Mouse (Mus musculus): ENCODE results near the gene Bhlhb9. TPM values are rescaled to one million over a fixed set of nuclear protein-coding genes. Genes with fewer than 3 reads are reported as not detected.
"Not testable (repeated sequence)": the region's sequence is repeated elsewhere in the genome, so short reads cannot be mapped to it uniquely, and the experiment has no call there.

Gene Bhlhb9
- total RNA-seq, 2 experiments from 2014 or later: 2.3 to 3.1 TPM

- intact Hi-C loops (cut with DNase I): no loop called here
- TF ChIP-seq CTCF (IDR thresholded peaks at IDR 0.05): no peak
- H3K27ac ChIP-seq: no peak overlapping the region
- no peak overlapping the region for H3K4me3 ChIP-seq
- no peak for DNase-seq
Observed at GRCm38 (mm10) chrX:135837896-135838295, 40.5 kb downstream of the Bhlhb9 start.

- peak within 1 kb of the TSS; percentile 59 for H3K4me3 ChIP-seq
- intact Hi-C loops (cut with DNase I): not testable (repeated sequence)
- DNase-seq: peak; percentile 16
Observed at GRCm38 (mm10) chrX:135838521-135839360, 41.3 kb downstream of the Bhlhb9 start, which contains the start of gene Gprasp2. Gene Gprasp2, plus strand, starts transcription at chrX:135839034.

DNA sequence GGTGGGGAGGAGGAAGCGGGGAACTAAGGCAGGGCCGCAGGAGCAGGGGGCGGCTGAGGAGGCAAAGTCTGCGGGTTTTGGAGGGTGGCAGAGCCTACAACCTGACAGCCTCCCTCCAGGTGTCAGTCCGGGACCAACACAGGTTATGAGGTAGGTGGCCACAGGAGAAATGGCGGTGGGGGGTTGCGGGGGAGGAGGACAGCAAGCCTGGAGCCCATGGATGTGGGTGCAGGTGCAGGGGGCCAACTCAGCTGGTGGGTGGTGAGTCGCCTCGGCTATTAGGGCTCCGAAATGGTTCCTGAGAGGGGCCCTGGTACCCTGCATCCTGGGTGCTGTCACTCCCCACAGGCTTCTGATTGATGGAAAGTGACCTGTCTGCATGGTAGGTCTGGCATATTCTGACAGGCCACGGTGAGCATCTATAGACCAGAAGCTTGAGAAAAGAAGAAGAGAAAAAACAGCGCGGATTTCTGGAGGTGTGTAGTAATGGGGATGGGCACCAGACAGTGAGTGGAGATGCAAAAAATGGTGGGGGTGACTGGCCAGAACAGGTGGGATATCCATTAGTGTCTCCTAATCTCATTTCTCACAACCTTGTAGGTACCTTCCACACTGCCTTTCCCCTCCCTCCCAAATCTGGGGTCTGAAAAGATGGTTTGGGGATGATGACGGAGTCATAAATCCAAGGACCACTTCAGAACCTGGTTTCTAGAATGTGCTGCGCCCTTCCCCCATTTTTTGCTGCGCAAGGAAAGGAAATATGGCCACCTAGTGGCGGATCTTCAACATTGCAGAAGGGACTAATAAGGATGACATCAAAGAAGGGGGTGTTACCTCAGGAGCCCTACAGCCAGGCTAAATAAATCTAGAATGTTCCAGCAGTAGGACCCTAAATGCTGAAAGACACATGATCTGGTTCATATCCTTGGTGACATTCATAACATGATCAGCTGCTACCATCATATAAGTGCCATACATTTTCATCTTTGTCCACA is 42.3 kb downstream of the Bhlhb9 start:
- TF ChIP-seq CTCF (IDR thresholded peaks at IDR 0.05): peak; percentile 47
- peak; percentile 15 for DNase-seq
- intact Hi-C loops (cut with DNase I); H3K27ac ChIP-seq: not testable (repeated sequence)
- peak overlapping the region; percentile 59 for H3K4me3 ChIP-seq

More at GRCm38 (mm10) chrX:135838521-135839360, 41.3 kb downstream of the Bhlhb9 start, which contains the start of gene Gprasp2:
- not testable (repeated sequence) for H3K27ac ChIP-seq

- intact Hi-C loops (cut with DNase I); H3K4me3 ChIP-seq; DNase-seq; H3K27ac ChIP-seq: not testable (repeated sequence)
Observed at GRCm38 (mm10) chrX:135866806-135867205, 69.4 kb downstream of the Bhlhb9 start.

GRCm38 (mm10) chrX:135876679-135877078 is 79.3 kb downstream of the Bhlhb9 start:
- Histone ChIP-seq H3K27ac (no peak overlapping the region), H3K4me3 (no peak overlapping the region)
- no peak for DNase-seq
- intact Hi-C loops (cut with DNase I): no loop called here
- no peak for TF ChIP-seq CTCF (IDR thresholded peaks at IDR 0.05)

- intact Hi-C loops (cut with DNase I): no loop called here
- H3K27ac ChIP-seq: no peak overlapping the region
- H3K4me3 ChIP-seq: no peak overlapping the region
- DNase-seq: no peak
- no peak for TF ChIP-seq CTCF (IDR thresholded peaks at IDR 0.05)
Observed at GRCm38 (mm10) chrX:135879626-135880025, 82.2 kb downstream of the Bhlhb9 start.

DNA sequence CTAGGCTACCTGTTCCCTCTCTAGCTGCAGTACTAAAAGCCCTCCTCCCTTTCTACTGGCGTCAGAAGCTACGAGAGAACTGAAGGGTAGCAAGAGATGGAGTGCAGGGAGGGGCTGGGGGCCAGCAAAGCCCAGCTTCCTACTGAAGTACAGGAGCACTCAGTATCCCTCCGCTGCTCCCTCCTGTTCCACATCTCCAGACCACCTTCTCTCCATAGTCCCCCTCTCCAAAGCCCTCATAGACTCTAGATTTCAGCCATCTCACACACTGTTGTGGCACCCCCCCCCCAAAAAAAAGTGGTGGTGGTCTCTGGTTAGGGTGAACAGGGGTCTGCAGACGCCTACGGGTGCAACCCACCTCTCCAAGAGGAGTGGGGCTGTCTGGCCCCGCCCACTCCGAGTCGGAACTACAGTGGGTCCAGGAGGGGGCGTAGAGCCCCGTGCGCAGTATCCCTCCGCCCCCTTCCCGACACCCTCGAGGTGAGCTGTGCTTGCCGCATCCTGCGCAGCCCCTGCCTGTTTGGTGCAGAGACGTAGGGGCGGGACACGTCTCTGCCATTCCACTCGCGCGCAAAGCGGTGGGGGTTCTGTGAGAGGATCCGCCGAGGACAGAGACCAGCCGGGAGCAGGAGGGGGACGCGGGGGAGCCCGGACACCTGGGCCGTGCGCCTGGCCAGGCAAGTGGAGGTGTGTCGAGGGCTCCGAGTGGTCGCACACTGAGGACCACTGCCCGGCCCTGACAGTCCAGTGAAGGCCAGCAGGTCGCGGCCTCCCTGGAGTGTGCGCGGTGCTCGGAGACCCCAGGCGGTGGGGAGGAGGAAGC is 88.2 kb downstream of the Bhlhb9 start:
- Histone ChIP-seq H3K27ac (peak overlapping the region; percentile 71), H3K4me3 (peak overlapping the region; percentile 78)
- DNase-seq: peak; percentile 52
- peak; percentile 5; the same call in 1 of the 2 replicates for TF ChIP-seq CTCF (IDR thresholded peaks at IDR 0.05)
- intact Hi-C loops (cut with DNase I): no loop called here

DNA sequence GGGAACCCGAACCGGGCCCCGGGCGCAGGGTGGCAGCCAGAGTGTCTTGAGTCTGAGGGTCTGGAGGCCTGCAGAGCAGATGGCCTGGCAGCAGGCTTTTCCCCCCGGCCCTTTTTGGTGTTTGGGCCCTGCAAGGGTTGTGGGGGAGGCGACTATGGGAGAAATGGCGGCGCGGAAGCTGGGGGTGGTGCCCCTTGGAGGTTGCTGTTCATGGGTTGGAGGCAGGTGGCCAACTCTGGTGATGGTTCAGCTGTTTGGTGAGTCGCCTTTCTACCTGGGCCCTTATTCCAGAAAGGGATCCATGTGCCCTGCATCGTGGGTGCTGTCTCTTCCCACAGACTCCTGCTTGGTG is 88.8 kb downstream of the Bhlhb9 start:
- peak overlapping the region; percentile 71 for H3K27ac ChIP-seq
- no peak for TF ChIP-seq CTCF (IDR thresholded peaks at IDR 0.05)
- H3K4me3 ChIP-seq: peak overlapping the region; percentile 78
- intact Hi-C loops (cut with DNase I): no loop called here
- peak; percentile 19 for DNase-seq

- Histone ChIP-seq H3K4me3 (no peak overlapping the region), H3K27ac (no peak overlapping the region)
- DNase-seq: no peak
- no peak for TF ChIP-seq CTCF (IDR thresholded peaks at IDR 0.05)
- intact Hi-C loops (cut with DNase I): no loop called here
Observed at GRCm38 (mm10) chrX:135916580-135916979, 119.2 kb downstream of the Bhlhb9 start.

GRCm38 (mm10) chrX:135917116-135917515 is 119.7 kb downstream of the Bhlhb9 start:
- DNase-seq: no peak
- no peak for TF ChIP-seq CTCF (IDR thresholded peaks at IDR 0.05)
- Histone ChIP-seq H3K4me3 (no peak overlapping the region), H3K27ac (no peak overlapping the region)
- intact Hi-C loops (cut with DNase I): no loop called here

- DNase-seq: no peak
- no peak for TF ChIP-seq CTCF (IDR thresholded peaks at IDR 0.05)
- H3K4me3 ChIP-seq: no peak overlapping the region
- intact Hi-C loops (cut with DNase I): no loop called here
- H3K27ac ChIP-seq: no peak overlapping the region
Observed at GRCm38 (mm10) chrX:135922162-135922561, 124.8 kb downstream of the Bhlhb9 start.

DNA sequence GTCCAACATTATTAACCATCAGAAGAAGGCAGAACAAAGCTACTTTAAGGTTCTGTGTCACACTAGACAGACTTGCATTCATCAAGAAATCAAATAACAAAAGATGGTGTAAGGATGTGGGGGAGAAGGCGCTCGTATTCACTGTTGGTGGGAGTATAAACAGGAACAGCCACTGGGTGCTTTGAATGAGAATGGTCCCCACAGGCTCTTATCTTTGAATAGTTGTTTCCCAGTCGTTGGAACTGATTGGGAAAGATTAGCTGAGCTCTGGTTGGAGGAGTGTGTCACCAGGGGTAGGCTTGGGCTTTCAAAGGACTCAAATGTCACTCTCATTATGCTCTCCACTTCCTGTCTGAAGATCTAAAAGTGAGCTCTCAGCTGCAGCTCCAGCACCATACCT is 128.5 kb downstream of the Bhlhb9 start:
- intact Hi-C loops (cut with DNase I): no loop called here
- Histone ChIP-seq H3K27ac (no peak overlapping the region), H3K4me3 (no peak overlapping the region)
- no peak for DNase-seq
- no peak for TF ChIP-seq CTCF (IDR thresholded peaks at IDR 0.05)

Measured in gastrocnemius, adult 2 months (tissue).